Mouse (Mus musculus) embryonic fibroblast, embryonic 13.5 days (primary cell): ENCODE results near the gene Cdk19.

Source experiments
- CTCF ChIP-seq: IDR thresholded peaks from 2 replicates; pipeline ENCODE4 v1.5.1; 2011; ENCODE audit warnings: mild to moderate bottlenecking, control low read depth, low read length, moderate library complexity, borderline replicate concordance; ENCODE audit not compliant: insufficient read depth
- POLR2A ChIP-seq: IDR thresholded peaks from 2 replicates; pipeline ENCODE4 v1.6.1; 2011; ENCODE audit warnings: low read depth, mild to moderate bottlenecking, control low read depth, low read length, moderate library complexity

DNA sequence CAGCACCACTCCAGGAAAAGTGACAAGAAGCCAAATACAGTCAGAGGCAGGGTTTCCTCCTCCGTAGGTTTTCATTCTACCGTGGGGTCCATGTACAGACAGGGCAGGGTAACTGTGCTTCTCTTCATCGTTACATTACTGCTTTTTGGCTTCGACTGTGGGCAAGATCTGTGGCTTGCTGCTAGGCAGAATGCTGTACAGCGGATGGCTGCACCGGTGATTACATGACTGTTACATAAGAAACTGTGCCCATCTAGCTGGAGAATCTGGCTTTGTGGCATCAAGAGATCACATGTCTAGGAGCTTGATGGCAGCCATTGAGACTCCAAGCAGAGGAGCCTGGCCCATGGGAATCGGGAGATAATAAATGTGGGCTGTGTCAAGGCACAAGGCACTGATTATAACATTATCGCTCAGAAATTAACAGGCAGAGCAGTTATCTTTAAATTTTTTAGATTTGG lies 187.0 kb downstream of the Cdk19 start:
- TF ChIP-seq CTCF (no peak), POLR2A (no peak)
